In genomic region chr2:181495845-181496244, GRCm38 (mm10) we compare ENCODE assay signal across 10 mouse cellular contexts. TPM values are rescaled to one million over a fixed set of nuclear protein-coding genes. Genes with fewer than 3 reads are reported as not detected.
DNase-seq lines count a peak whose midpoint lies in the region; ATAC-seq and TF ChIP-seq lines count a peak whose summit lies in the region.
"Not testable (repeated sequence)": the region's sequence is repeated elsewhere in the genome, so short reads cannot be mapped to it uniquely, and the experiment has no call there.
"Had no signal": no experiment of that assay in that cellular context is flagged by ENCODE, and none has a peak within 500 bp of the region (broad histone marks: within the 10 kb centered on the region; RNA-seq: fewer than 3 reads in every experiment).

No protein-coding gene starts in this region.

- ATAC-seq in heart, embryonic 16.5 days (replicated peaks; ENCODE audit: extremely low read depth, insufficient read depth, low FRiP score); kidney, embryonic 16.5 days (ENCODE audit: low FRiP score, low TSS enrichment); liver, postnatal 0 days; neural tube, embryonic 15.5 days (ENCODE audit: low FRiP score): not testable (repeated sequence)

- not testable (repeated sequence) for H3K27me3 ChIP-seq in MEL (ENCODE audit: control insufficient read depth in 1 of 2, insufficient read depth in 2 of 2, low read length in 2 of 2); erythroblast, embryonic 14.5 days (ENCODE audit: control insufficient read depth); heart, embryonic 16.5 days (ENCODE audit: control insufficient read depth, insufficient read depth, low read length); kidney, embryonic 16.5 days (ENCODE audit: insufficient read depth, low read length); liver, postnatal 0 days (ENCODE audit: insufficient read depth, low read length); midbrain, embryonic 10.5 days (ENCODE audit: low read depth, poor library complexity, severe bottlenecking); neural tube, embryonic 15.5 days (replicated peaks)

- TF ChIP-seq EP300 in MEL (IDR thresholded peaks at IDR 0.05; ENCODE audit: low read depth in 1 of 2, low read length in 2 of 2); liver, postnatal 0 days (IDR thresholded peaks at IDR 0.05; ENCODE audit: low read depth): not testable (repeated sequence)

- peaks cover 6 to 12% of the 10 kb centered on the region in 2 experiments; a peak in 3 of 4 replicates for H3K4me1 ChIP-seq in MEL (ENCODE audit: control insufficient read depth in 1 of 2, insufficient read depth in 2 of 2, low read length in 2 of 2)
- H3K4me1 ChIP-seq in erythroblast, embryonic 14.5 days (ENCODE audit: control insufficient read depth): peaks cover 56% of the 10 kb centered on the region
- H3K4me1 ChIP-seq in heart, embryonic 16.5 days (ENCODE audit: control insufficient read depth, insufficient read depth, low read length): peaks cover 15% of the 10 kb centered on the region
- peaks cover 11% of the 10 kb centered on the region for H3K4me1 ChIP-seq in kidney, embryonic 16.5 days (ENCODE audit: insufficient read depth, low read length)
- peaks cover 19% of the 10 kb centered on the region for H3K4me1 ChIP-seq in liver, postnatal 0 days (ENCODE audit: insufficient read depth)
- peaks cover 24% of the 10 kb centered on the region for H3K4me1 ChIP-seq in midbrain, embryonic 10.5 days
- peaks cover 21% of the 10 kb centered on the region for H3K4me1 ChIP-seq in neural tube, embryonic 15.5 days

- TF ChIP-seq RAD21 in MEL (IDR thresholded peaks at IDR 0.05; ENCODE audit: low read depth, low read length): not testable (repeated sequence)

- H3K36me3 ChIP-seq in MEL (ENCODE audit: control insufficient read depth in 1 of 2, insufficient read depth in 2 of 2, low read length in 2 of 2); heart, embryonic 16.5 days (ENCODE audit: control insufficient read depth, insufficient read depth); kidney, embryonic 16.5 days (ENCODE audit: insufficient read depth, low read length): not testable (repeated sequence)
- H3K36me3 ChIP-seq in erythroblast, embryonic 14.5 days (ENCODE audit: control insufficient read depth): peaks cover 21% of the 10 kb centered on the region
- peaks cover 18% of the 10 kb centered on the region for H3K36me3 ChIP-seq in liver, postnatal 0 days (replicated peaks; ENCODE audit: insufficient read depth, low read length)
- peaks cover 16% of the 10 kb centered on the region for H3K36me3 ChIP-seq in midbrain, embryonic 10.5 days
- peaks cover 12% of the 10 kb centered on the region for H3K36me3 ChIP-seq in neural tube, embryonic 15.5 days

- H3K27ac ChIP-seq in MEL (ENCODE audit: control insufficient read depth, low read depth, low read length); heart, embryonic 16.5 days (ENCODE audit: low read length); kidney, embryonic 16.5 days (ENCODE audit: low read length); midbrain, embryonic 10.5 days (replicated peaks); neural tube, embryonic 15.5 days (replicated peaks): not testable (repeated sequence)
- H3K27ac ChIP-seq in liver, postnatal 0 days (ENCODE audit: low read depth): peak overlapping the region; percentile 100; the same call in 1 of the 2 replicates

- H3K9me3 ChIP-seq in MEL (replicated peaks; ENCODE audit: insufficient read depth, low read length); erythroblast, embryonic 14.5 days (ENCODE audit: control insufficient read depth, low read length); heart, embryonic 16.5 days (replicated peaks; ENCODE audit: control insufficient read depth, low read length); kidney, embryonic 16.5 days (ENCODE audit: low read length); liver, postnatal 0 days (ENCODE audit: low read length); midbrain, embryonic 10.5 days (replicated peaks); neural tube, embryonic 15.5 days (replicated peaks): not testable (repeated sequence)

- not testable (repeated sequence) for DNase-seq in MEL (ENCODE audit: low read depth, low spot score); midbrain, embryonic 10.5 days (ENCODE audit: low spot score)
- DNase-seq in liver, postnatal 0 days: peak; percentile 60

- not testable (repeated sequence) for TF ChIP-seq CTCF in MEL (IDR thresholded peaks at IDR 0.05 in 2 of 3, conservative IDR thresholded peaks at IDR 0.05 in 1 of 3; ENCODE audit: control insufficient read depth in 1 of 3, insufficient read depth in 1 of 3, low read depth in 2 of 3, low read length in 3 of 3, poor library complexity in 1 of 3, severe bottlenecking in 1 of 3); liver, postnatal 0 days (IDR thresholded peaks at IDR 0.05; ENCODE audit: low read depth)

- TF ChIP-seq POLR2A in MEL (IDR thresholded peaks at IDR 0.05; ENCODE audit: control insufficient read depth in 1 of 2, insufficient read depth in 1 of 2, low read depth in 1 of 2, low read length in 2 of 2, poor library complexity in 1 of 2): not testable (repeated sequence)

- peak overlapping the region; percentile 78; the same call in 1 of the 2 replicates for H3K4me2 ChIP-seq in heart, embryonic 16.5 days (ENCODE audit: low read depth, low read length)
- H3K4me2 ChIP-seq in kidney, embryonic 16.5 days (replicated peaks; ENCODE audit: low read depth, low read length): not testable (repeated sequence)
- H3K4me2 ChIP-seq in liver, postnatal 0 days (ENCODE audit: low read depth, low read length): peak overlapping the region; percentile 96; the same call in 1 of the 2 replicates
- peak overlapping the region; percentile 95 for H3K4me2 ChIP-seq in neural tube, embryonic 15.5 days

- WGBS in heart, embryonic 16.5 days: 60% methylated on average over 8 of the region's 8 CpGs
- 54% methylated on average over 8 of the region's 8 CpGs for WGBS in kidney, embryonic 16.5 days
- 28% methylated on average over 8 of the region's 8 CpGs for WGBS in liver, postnatal 0 days (ENCODE audit: insufficient replicate concordance)
- 65% methylated on average over 8 of the region's 8 CpGs for WGBS in midbrain, embryonic 10.5 days
- WGBS in neural tube, embryonic 15.5 days: 61% methylated on average over 8 of the region's 8 CpGs

- not testable (repeated sequence) for H3K9ac ChIP-seq in MEL (ENCODE audit: control insufficient read depth, low read depth, low read length, poor library complexity, severe bottlenecking); heart, embryonic 16.5 days (ENCODE audit: low read length); kidney, embryonic 16.5 days (replicated peaks; ENCODE audit: low read length); liver, postnatal 0 days (replicated peaks); neural tube, embryonic 15.5 days (replicated peaks)

- H3K4me3 ChIP-seq in MEL (ENCODE audit: control insufficient read depth in 1 of 2, insufficient read depth in 1 of 2, low read depth in 2 of 2, low read length in 2 of 2): peak overlapping the region; percentile 26 to 65
- peak overlapping the region; percentile 85 for H3K4me3 ChIP-seq in erythroblast, embryonic 14.5 days (replicated peaks)
- not testable (repeated sequence) for H3K4me3 ChIP-seq in heart, embryonic 16.5 days (ENCODE audit: low read length); neural tube, embryonic 15.5 days (replicated peaks)
- peak overlapping the region; percentile 89; the same call in 1 of the 2 replicates for H3K4me3 ChIP-seq in kidney, embryonic 16.5 days (ENCODE audit: low read length)
- peak overlapping the region; percentile 95; the same call in 1 of the 2 replicates for H3K4me3 ChIP-seq in liver, postnatal 0 days (ENCODE audit: low read depth, low read length)
- H3K4me3 ChIP-seq in midbrain, embryonic 10.5 days: peak overlapping the region; percentile 91; the same call in 1 of the 2 replicates

- H3K79me2 ChIP-seq in MEL (ENCODE audit: control insufficient read depth, insufficient read depth, low read length, poor library complexity): peaks cover 20% of the 10 kb centered on the region

RNA-seq across cellular contexts. Expression of gene Tpd52l2, which starts 1.1 kb away (rescaled TPM):
- total RNA-seq in MEL (2012; rRNA removed): 88.2 and 99.5 TPM in 2 replicates
- 100 to 1,000 TPM in 1 of 2 experiments, not detected in 1; 119 TPM for polyA plus RNA-seq in MEL (2012; ENCODE audit: insufficient read depth in 1 of 2, insufficient read length in 2 of 2, low read depth in 1 of 2, low replicate concordance in 2 of 2, missing spikeins in 1 of 2)
- polyA plus RNA-seq in erythroblast, embryonic 14.5 days (2012): 4.5 and 5.4 TPM in 2 replicates
- 123 and 125 TPM in 2 replicates for polyA plus RNA-seq in heart, embryonic 16.5 days (2015; fragmentation: Nextera tagmentation; extraction: Ambion mirVana)
- polyA plus RNA-seq in kidney, embryonic 16.5 days (2015; fragmentation: Nextera tagmentation; extraction: Ambion mirVana): 168 and 172 TPM in 2 replicates
- polyA plus RNA-seq in liver, postnatal 0 days (2015; fragmentation: Nextera tagmentation; extraction: Ambion mirVana): 51.8 and 52.5 TPM in 2 replicates
- polyA plus RNA-seq in midbrain, embryonic 10.5 days (2016; fragmentation: Nextera tagmentation; extraction: Ambion mirVana): 164 and 167 TPM in 2 replicates
- 112 and 113 TPM in 2 replicates for polyA plus RNA-seq in neural tube, embryonic 15.5 days (2015; fragmentation: Nextera tagmentation; extraction: Ambion mirVana)

RNA-seq across cellular contexts. Expression of gene Abhd16b, which starts 2.8 kb away (rescaled TPM):
- not detected in 2 replicates for total RNA-seq in MEL (2012; rRNA removed)
- polyA plus RNA-seq in MEL (2012; ENCODE audit: insufficient read depth in 1 of 2, insufficient read length in 2 of 2, low read depth in 1 of 2, low replicate concordance in 2 of 2, missing spikeins in 1 of 2): under 1 TPM in 1 of 2 experiments, not detected in 1; 0.08 TPM
- polyA plus RNA-seq in erythroblast, embryonic 14.5 days (2012): not detected in 2 replicates
- 0.17 and 0.19 TPM in 2 replicates for polyA plus RNA-seq in heart, embryonic 16.5 days (2015; fragmentation: Nextera tagmentation; extraction: Ambion mirVana)
- 0.15 and 0.20 TPM in 2 replicates for polyA plus RNA-seq in kidney, embryonic 16.5 days (2015; fragmentation: Nextera tagmentation; extraction: Ambion mirVana)
- 0.06 and 0.08 TPM in 2 replicates for polyA plus RNA-seq in liver, postnatal 0 days (2015; fragmentation: Nextera tagmentation; extraction: Ambion mirVana)
- 0.07 TPM in 1 of 2 replicates, not detected in the other for polyA plus RNA-seq in midbrain, embryonic 10.5 days (2016; fragmentation: Nextera tagmentation; extraction: Ambion mirVana)
- polyA plus RNA-seq in neural tube, embryonic 15.5 days (2015; fragmentation: Nextera tagmentation; extraction: Ambion mirVana): 0.12 and 0.13 TPM in 2 replicates
- total RNA-seq: adrenal gland, postnatal 25 days; gastrocnemius, postnatal 4 days; layer of hippocampus, postnatal 25 days had no signal

RNA-seq across cellular contexts. Expression of gene Dnajc5, which starts 24.4 kb away (rescaled TPM):
- 50.6 and 51.9 TPM in 2 replicates for total RNA-seq in MEL (2012; rRNA removed)
- polyA plus RNA-seq in MEL (2012; ENCODE audit: insufficient read depth in 1 of 2, insufficient read length in 2 of 2, low read depth in 1 of 2, low replicate concordance in 2 of 2, missing spikeins in 1 of 2): 100 to 1,000 TPM in 1 of 2 experiments, 10 to 100 TPM in 1; 57.9 to 338 TPM
- polyA plus RNA-seq in erythroblast, embryonic 14.5 days (2012): 0.84 and 0.93 TPM in 2 replicates
- 77.9 and 82.1 TPM in 2 replicates for polyA plus RNA-seq in heart, embryonic 16.5 days (2015; fragmentation: Nextera tagmentation; extraction: Ambion mirVana)
- polyA plus RNA-seq in kidney, embryonic 16.5 days (2015; fragmentation: Nextera tagmentation; extraction: Ambion mirVana): 91.7 and 100 TPM in 2 replicates
- polyA plus RNA-seq in liver, postnatal 0 days (2015; fragmentation: Nextera tagmentation; extraction: Ambion mirVana): 20.5 and 24.7 TPM in 2 replicates
- 95.6 and 110 TPM in 2 replicates for polyA plus RNA-seq in midbrain, embryonic 10.5 days (2016; fragmentation: Nextera tagmentation; extraction: Ambion mirVana)
- 242 and 263 TPM in 2 replicates for polyA plus RNA-seq in neural tube, embryonic 15.5 days (2015; fragmentation: Nextera tagmentation; extraction: Ambion mirVana)

RNA-seq across cellular contexts. Expression of gene Zbtb46, which starts 36.6 kb away (rescaled TPM):
- 0.10 and 0.23 TPM in 2 replicates for total RNA-seq in MEL (2012; rRNA removed)
- under 1 TPM in 1 of 2 experiments, not detected in 1; 0.64 TPM for polyA plus RNA-seq in MEL (2012; ENCODE audit: insufficient read depth in 1 of 2, insufficient read length in 2 of 2, low read depth in 1 of 2, low replicate concordance in 2 of 2, missing spikeins in 1 of 2)
- polyA plus RNA-seq in erythroblast, embryonic 14.5 days (2012): 0.23 and 0.26 TPM in 2 replicates
- polyA plus RNA-seq in heart, embryonic 16.5 days (2015; fragmentation: Nextera tagmentation; extraction: Ambion mirVana): 9.8 and 10.3 TPM in 2 replicates
- polyA plus RNA-seq in kidney, embryonic 16.5 days (2015; fragmentation: Nextera tagmentation; extraction: Ambion mirVana): 26.2 and 30.5 TPM in 2 replicates
- polyA plus RNA-seq in liver, postnatal 0 days (2015; fragmentation: Nextera tagmentation; extraction: Ambion mirVana): 3.0 and 3.5 TPM in 2 replicates
- 16.8 and 19.0 TPM in 2 replicates for polyA plus RNA-seq in midbrain, embryonic 10.5 days (2016; fragmentation: Nextera tagmentation; extraction: Ambion mirVana)
- polyA plus RNA-seq in neural tube, embryonic 15.5 days (2015; fragmentation: Nextera tagmentation; extraction: Ambion mirVana): 18.5 and 19.7 TPM in 2 replicates

Comparison
In these comparisons a context has a peak if more than half of its experiments do, and no peak if none do; other contexts are left out.
1. RNA of gene Dnajc5, which starts 24.4 kb away (polyA plus RNA-seq): 57.9 to 338 TPM in MEL, 242 to 263 TPM in neural tube, embryonic 15.5 days, 95.6 to 110 TPM in midbrain, embryonic 10.5 days, 91.7 to 100 TPM in kidney, embryonic 16.5 days, 77.9 to 82.1 TPM in heart, embryonic 16.5 days and 20.5 to 24.7 TPM in liver, postnatal 0 days; 0.84 to 0.93 TPM in erythroblast, embryonic 14.5 days; every median in the first group is over 10 times any median in the second.